Mouse (Mus musculus) liver, embryonic 12.5 days (tissue): ENCODE measurements around the gene Copg2. TPM values are rescaled to one million over a fixed set of nuclear protein-coding genes. Genes with fewer than 3 reads are reported as not detected.

Experiments used
- ATAC-seq: fragments of 200-750 bp; cut with Nextera tagmentation; 2 replicates; pipeline ENCODE4 v1.8.0; 2017; ENCODE audit warnings: moderate number of reproducible peaks, mild to moderate bottlenecking, moderate library complexity
- H3K27ac ChIP-seq: fragments of 300-500 bp; sonication (generic); 2 replicates; pipeline ENCODE4 v1.5.1; 2016; ENCODE audit warnings: mild to moderate bottlenecking
- H3K27me3 ChIP-seq: fragments of 300-500 bp; sonication (generic); replicated peaks from 2 replicates; pipeline ENCODE4 v1.6.1; 2016; ENCODE audit warnings: mild to moderate bottlenecking, moderate library complexity
- H3K36me3 ChIP-seq: fragments of 300-500 bp; sonication (generic); 2 replicates; pipeline ENCODE4 v1.6.1; 2016; ENCODE audit warnings: mild to moderate bottlenecking, moderate library complexity
- H3K4me1 ChIP-seq: fragments of 300-500 bp; sonication (generic); 2 replicates; pipeline ENCODE4 v1.6.1; 2016
- H3K4me2 ChIP-seq: fragments of 300-500 bp; sonication (generic); 2 replicates; pipeline ENCODE4 v1.6.1; 2016; ENCODE audit warnings: mild to moderate bottlenecking, moderate library complexity
- H3K4me3 ChIP-seq: fragments of 300-500 bp; sonication (generic); 2 replicates; pipeline ENCODE4 v1.5.1; 2016; ENCODE audit warnings: mild to moderate bottlenecking, moderate library complexity
- H3K9ac ChIP-seq: fragments of 300-500 bp; sonication (generic); 2 replicates; pipeline ENCODE4 v1.6.1; 2016; ENCODE audit warnings: mild to moderate bottlenecking, moderate library complexity
- H3K9me3 ChIP-seq: fragments of 300-500 bp; sonication (generic); replicated peaks from 2 replicates; pipeline ENCODE4 v1.6.1; 2016; ENCODE audit warnings: mild to moderate bottlenecking, moderate library complexity
- WGBS: fragments of 180-500 bp; shearing (Covaris S2); methylation state at CpG from one replicate; pipeline ENCODE4 v1.1.7; 2016; ENCODE audit not compliant: insufficient replicate concordance; 5-methylcytosine and 5-hydroxymethylcytosine counted together
- polyA plus RNA-seq: library from polyadenylated mRNA; unstranded; fragments of >200 nt; fragmentation: Nextera tagmentation; extraction: Ambion mirVana; gene quantifications from 2 replicates; pipeline ENCODE4 v1.2.1, GENCODE M21; 2016

Gene Copg2
- polyA plus RNA-seq, 1 experiment from 2014 or later, result 10.4 TPM

- H3K9ac ChIP-seq, result no peak overlapping the region
- no peak for ATAC-seq
- no peak overlapping the region for H3K27ac ChIP-seq
- no peak overlapping the region for H3K4me3 ChIP-seq
- H3K4me1 ChIP-seq, result no peaks in the 10 kb centered on the region
- no peaks in the 10 kb centered on the region for H3K27me3 ChIP-seq
- no peaks in the 10 kb centered on the region for H3K36me3 ChIP-seq
- no peaks in the 10 kb centered on the region for H3K9me3 ChIP-seq
- no peak overlapping the region for H3K4me2 ChIP-seq
- WGBS, result 67% methylated on average over 4 of the region's 4 CpGs
Measured at GRCm38 (mm10) chr6:30722385-30723164, 174.0 kb downstream of the Copg2 start.

DNA sequence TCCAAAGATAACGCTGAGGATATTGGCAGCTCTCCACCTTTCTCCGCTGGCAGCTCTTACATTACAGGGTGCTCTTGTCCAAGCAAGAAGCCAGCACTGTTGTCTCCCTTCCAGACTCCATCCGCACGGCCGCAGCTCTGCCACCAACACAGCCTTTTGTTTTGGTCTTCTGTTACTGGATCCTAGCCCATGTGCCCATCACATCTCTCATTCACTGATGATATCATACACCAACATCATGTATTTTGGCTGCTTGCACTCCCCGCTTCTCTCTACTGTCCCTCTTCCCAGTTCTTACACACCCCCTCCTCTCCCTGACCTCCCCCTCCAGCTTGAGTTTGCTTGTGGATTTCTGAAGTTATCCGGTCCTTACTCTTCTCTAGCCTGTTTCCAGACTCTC, 179.8 kb downstream of the Copg2 start:
- Histone ChIP-seq H3K9ac (no peak overlapping the region), H3K9me3 (no peaks in the 10 kb centered on the region), H3K4me1 (peaks cover 20% of the 10 kb centered on the region), H3K27ac (no peak overlapping the region), H3K27me3 (no peaks in the 10 kb centered on the region), H3K36me3 (no peaks in the 10 kb centered on the region), H3K4me2 (no peak overlapping the region), H3K4me3 (no peak overlapping the region)
- ATAC-seq, result no peak
- WGBS, result 83% methylated on average over 7 of the region's 7 CpGs

DNA sequence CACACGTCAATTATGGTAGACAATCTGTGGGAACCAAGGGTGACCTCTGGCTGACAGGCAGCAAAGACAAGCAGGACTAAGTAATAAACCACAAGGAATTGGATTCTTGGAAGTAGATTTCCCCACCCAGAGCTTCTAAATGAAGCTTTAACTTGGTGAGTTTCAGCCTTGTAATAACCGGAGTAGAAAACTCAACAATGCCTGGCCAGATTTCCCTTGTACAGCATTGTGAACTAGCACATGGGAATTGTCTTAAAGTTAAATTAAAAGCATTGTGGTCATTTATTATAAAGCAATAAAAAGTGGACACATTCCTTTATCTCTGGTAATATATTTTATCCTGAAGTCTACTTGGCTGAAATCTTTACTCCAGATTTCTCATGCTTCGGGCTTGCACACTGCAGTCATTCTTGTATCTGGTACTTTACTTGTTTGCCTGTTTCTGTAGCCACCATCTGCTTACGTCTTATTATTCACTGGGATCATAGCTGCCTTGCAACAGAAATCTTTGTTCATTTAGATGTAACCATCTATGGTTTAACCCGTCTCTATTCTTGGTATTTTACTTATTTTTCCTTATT, 181.6 kb downstream of the Copg2 start:
- peaks cover 31% of the 10 kb centered on the region for H3K4me1 ChIP-seq
- WGBS, result 70% methylated on average over 5 of the region's 5 CpGs
- H3K36me3 ChIP-seq, result no peaks in the 10 kb centered on the region
- no peak overlapping the region for H3K4me2 ChIP-seq
- H3K27ac ChIP-seq, result no peak overlapping the region
- no peaks in the 10 kb centered on the region for H3K9me3 ChIP-seq
- no peak overlapping the region for H3K9ac ChIP-seq
- no peaks in the 10 kb centered on the region for H3K27me3 ChIP-seq
- H3K4me3 ChIP-seq, result no peak overlapping the region
- ATAC-seq, result no peak

DNA sequence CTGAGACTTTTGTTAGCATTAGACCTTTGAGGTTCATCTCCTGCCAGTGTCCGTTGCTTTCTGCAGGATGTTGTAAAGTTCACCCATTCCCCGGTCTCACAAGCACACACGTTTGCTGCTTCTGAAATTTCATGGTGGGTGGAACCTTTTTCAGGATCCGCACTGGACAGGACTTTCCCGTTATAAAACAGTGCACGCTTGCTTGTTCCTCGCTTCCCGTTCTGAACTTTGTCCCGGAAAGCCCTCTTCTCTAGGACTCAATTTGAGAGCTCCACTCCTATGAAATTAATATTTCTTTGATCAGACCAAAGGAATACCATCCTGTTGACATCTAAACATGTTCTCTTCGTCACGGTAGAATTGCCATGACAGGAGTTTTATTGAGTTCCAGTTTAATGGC, 182.7 kb downstream of the Copg2 start:
- H3K9me3 ChIP-seq, result no peaks in the 10 kb centered on the region
- no peak overlapping the region for H3K4me3 ChIP-seq
- H3K27ac ChIP-seq, result peak overlapping the region; percentile 41; the same call in 1 of the 2 replicates
- no peak overlapping the region for H3K9ac ChIP-seq
- no peak for ATAC-seq
- H3K4me2 ChIP-seq, result no peak overlapping the region
- H3K36me3 ChIP-seq, result no peaks in the 10 kb centered on the region
- H3K4me1 ChIP-seq, result peaks cover 31% of the 10 kb centered on the region
- 74% methylated on average over 11 of the region's 11 CpGs for WGBS
- H3K27me3 ChIP-seq, result no peaks in the 10 kb centered on the region

DNA sequence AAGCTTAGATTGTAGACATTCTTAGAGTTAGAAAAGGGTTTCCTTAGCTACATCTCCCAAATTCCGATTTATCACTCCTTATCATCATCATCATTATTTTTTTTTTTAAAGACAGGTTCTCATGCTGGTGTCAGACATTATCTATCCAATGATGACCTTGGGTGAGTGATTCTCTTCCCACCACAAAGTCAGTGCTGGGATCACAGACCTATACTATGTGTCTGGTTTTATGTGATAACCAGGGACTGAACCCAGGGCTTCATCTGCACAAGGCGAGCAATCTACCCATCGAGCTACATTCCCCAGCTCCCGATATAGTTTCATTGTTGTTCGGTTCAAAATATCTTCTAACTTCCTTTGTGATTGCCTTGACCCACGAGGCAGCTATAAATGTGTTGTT, 183.1 kb downstream of the Copg2 start:
- H3K4me1 ChIP-seq, result peaks cover 31% of the 10 kb centered on the region
- H3K9me3 ChIP-seq, result no peaks in the 10 kb centered on the region
- H3K27ac ChIP-seq, result 0 out of 2 replicates have a peak overlapping the region, but pooled peaks have one; percentile 41
- ATAC-seq, result no peak
- 23% methylated on average over 6 of the region's 6 CpGs for WGBS
- no peak overlapping the region for H3K4me2 ChIP-seq
- H3K4me3 ChIP-seq, result no peak overlapping the region
- no peaks in the 10 kb centered on the region for H3K36me3 ChIP-seq
- no peak overlapping the region for H3K9ac ChIP-seq
- H3K27me3 ChIP-seq, result no peaks in the 10 kb centered on the region

DNA sequence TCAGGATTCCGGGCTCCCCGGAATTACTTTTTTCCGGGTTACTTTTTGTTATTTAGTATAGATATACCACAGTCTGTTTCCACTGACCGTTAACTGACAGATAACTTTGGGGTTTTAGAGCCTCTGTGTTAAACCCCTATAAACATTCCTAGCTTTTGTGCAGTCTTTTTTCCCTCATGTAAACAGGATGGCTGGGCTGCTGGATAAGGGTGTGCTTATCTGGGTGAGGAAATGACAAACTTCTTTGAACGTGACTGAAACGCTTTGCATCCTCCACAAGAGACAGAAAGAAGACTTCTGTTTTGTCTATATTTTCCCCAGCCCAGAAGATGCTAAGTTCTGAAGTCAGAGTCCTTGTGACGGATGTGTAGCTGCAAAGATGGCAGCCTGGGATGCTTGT, 184.1 kb downstream of the Copg2 start:
- Histone ChIP-seq H3K4me1 (peaks cover 31% of the 10 kb centered on the region), H3K4me3 (no peak overlapping the region), H3K36me3 (no peaks in the 10 kb centered on the region), H3K4me2 (0 out of 2 replicates have a peak overlapping the region, but pooled peaks have one; percentile 14), H3K27ac (peak overlapping the region; percentile 53; the same call in 1 of the 2 replicates), H3K27me3 (no peaks in the 10 kb centered on the region), H3K9ac (no peak overlapping the region), H3K9me3 (no peaks in the 10 kb centered on the region)
- ATAC-seq, result peak; percentile 70; the same call in 1 of the 2 replicates
- 14% methylated on average over 7 of the region's 7 CpGs for WGBS

GRCm38 (mm10) chr6:30711365-30711763, 185.2 kb downstream of the Copg2 start:
- Histone ChIP-seq H3K9me3 (no peaks in the 10 kb centered on the region), H3K9ac (no peak overlapping the region), H3K4me2 (no peak overlapping the region), H3K27ac (0 out of 2 replicates have a peak overlapping the region, but pooled peaks have one; percentile 45), H3K27me3 (no peaks in the 10 kb centered on the region), H3K4me3 (no peak overlapping the region), H3K4me1 (peaks cover 31% of the 10 kb centered on the region), H3K36me3 (no peaks in the 10 kb centered on the region)
- 35% methylated on average over 10 of the region's 10 CpGs for WGBS
- no peak for ATAC-seq

DNA sequence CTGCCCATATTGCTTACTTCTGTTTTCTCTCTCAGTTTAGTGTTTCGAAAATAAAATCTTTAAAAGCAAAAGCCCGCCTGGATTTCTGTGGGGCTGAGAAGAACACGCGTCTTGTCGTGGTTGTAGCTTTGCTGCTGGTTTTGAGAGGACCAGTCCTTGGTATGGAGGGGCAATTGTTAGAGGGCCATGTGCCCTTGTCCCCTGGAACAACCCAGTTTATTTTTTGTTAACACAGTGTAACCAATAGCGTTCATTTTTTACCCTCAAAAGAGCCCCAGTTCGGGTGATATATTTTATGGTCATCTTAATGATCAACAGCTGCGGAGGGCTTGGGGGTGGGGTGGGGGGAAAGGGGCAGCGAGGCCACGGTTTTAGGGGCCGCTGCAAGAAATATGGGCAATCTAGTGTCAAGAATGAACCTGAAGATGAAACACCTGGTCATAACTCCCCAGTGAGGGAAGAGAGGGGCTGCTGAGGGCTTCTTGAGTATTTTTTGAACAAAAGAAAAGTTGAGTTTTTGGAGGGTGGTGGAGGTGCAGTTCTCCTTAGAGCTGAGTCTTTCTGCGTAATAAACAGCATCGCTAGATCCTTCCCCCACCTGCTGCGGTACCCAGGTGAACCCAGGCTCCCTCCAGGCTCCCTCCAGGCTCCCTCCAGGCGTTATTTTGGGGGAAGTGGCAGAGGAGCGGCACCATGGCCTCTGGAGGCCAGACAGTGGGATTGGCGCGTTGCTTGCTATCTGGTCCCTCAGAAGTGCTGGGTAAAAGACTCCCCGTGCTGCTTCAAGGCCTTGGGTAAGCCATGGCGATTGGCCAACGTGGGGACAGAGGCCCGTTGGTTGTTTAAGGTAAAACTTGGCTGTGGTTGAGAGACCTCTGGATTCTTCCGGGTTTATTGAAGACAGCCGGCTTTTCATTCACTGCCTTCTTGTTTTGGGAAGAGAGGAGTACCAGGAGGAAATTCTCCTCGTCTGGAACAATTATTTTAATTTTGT, 185.9 kb downstream of the Copg2 start:
- Histone ChIP-seq H3K9ac (no peak overlapping the region), H3K9me3 (no peaks in the 10 kb centered on the region), H3K27me3 (no peaks in the 10 kb centered on the region), H3K4me3 (no peak overlapping the region), H3K4me1 (peaks cover 31% of the 10 kb centered on the region), H3K4me2 (no peak overlapping the region), H3K27ac (peak overlapping the region; percentile 45; the same call in 1 of the 2 replicates), H3K36me3 (no peaks in the 10 kb centered on the region)
- WGBS, result 60% methylated on average over 25 of the region's 25 CpGs
- ATAC-seq, result no peak

- Histone ChIP-seq H3K9ac (no peak overlapping the region), H3K4me2 (no peak overlapping the region), H3K4me1 (peaks cover 34% of the 10 kb centered on the region), H3K9me3 (no peaks in the 10 kb centered on the region), H3K36me3 (no peaks in the 10 kb centered on the region), H3K27me3 (no peaks in the 10 kb centered on the region), H3K27ac (no peak overlapping the region), H3K4me3 (no peak overlapping the region)
- 69% methylated on average over 6 of the region's 6 CpGs for WGBS
- no peak for ATAC-seq
Measured at GRCm38 (mm10) chr6:30709115-30709514, 187.5 kb downstream of the Copg2 start.

- Histone ChIP-seq H3K27ac (no peak overlapping the region), H3K9ac (no peak overlapping the region), H3K36me3 (no peaks in the 10 kb centered on the region), H3K4me1 (peaks cover 18% of the 10 kb centered on the region), H3K4me2 (no peak overlapping the region), H3K9me3 (no peaks in the 10 kb centered on the region), H3K27me3 (no peaks in the 10 kb centered on the region), H3K4me3 (no peak overlapping the region)
- WGBS, result 69% methylated on average over 9 of the region's 9 CpGs
- ATAC-seq, result no peak
Measured at GRCm38 (mm10) chr6:30703977-30704602, 192.5 kb downstream of the Copg2 start.

DNA sequence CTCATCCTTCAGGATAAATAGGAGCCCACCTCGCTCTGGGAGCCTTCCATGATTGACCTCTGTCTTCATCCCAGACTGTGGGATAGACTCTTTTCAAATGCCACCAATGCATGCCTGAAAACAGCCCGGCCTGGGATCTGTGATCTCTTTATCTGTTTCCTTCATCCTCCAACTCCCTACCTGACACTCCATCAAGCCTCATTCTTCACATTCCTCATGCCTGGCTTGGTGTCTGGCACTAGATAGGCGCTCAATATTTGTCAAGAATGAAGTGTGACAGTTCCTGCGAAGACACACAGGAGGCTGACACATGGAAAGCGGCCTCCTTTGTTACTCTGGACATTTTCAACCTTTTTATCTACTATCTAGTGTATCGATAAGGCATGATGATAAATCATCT, 193.1 kb downstream of the Copg2 start:
- H3K27ac ChIP-seq, result no peak overlapping the region
- 52% methylated on average over 6 of the region's 6 CpGs for WGBS
- H3K9ac ChIP-seq, result no peak overlapping the region
- no peaks in the 10 kb centered on the region for H3K36me3 ChIP-seq
- no peak overlapping the region for H3K4me3 ChIP-seq
- H3K27me3 ChIP-seq, result no peaks in the 10 kb centered on the region
- no peak overlapping the region for H3K4me2 ChIP-seq
- H3K4me1 ChIP-seq, result peaks cover 18% of the 10 kb centered on the region
- H3K9me3 ChIP-seq, result no peaks in the 10 kb centered on the region
- ATAC-seq, result no peak
